Mouse (Mus musculus): ENCODE measurements around the gene 1700011L22Rik.

1700011L22Rik gene

GRCm38 (mm10) chr8:79229266-79229888 is 19.0 kb downstream of the 1700011L22Rik start:
- no peak for DNase-seq

- DNase-seq, result no peak
These were observed 20.5 kb downstream of the 1700011L22Rik start for GRCm38 (mm10) chr8:79227916-79228315.

- no peak for DNase-seq
These were observed 21.2 kb downstream of the 1700011L22Rik start for GRCm38 (mm10) chr8:79227194-79227593.

- DNase-seq, result no peak
These were observed 22.3 kb downstream of the 1700011L22Rik start for GRCm38 (mm10) chr8:79226046-79226445.

GRCm38 (mm10) chr8:79225586-79225985 is 22.8 kb downstream of the 1700011L22Rik start:
- DNase-seq, result no peak

- DNase-seq, result no peak
These were observed 24.0 kb downstream of the 1700011L22Rik start for GRCm38 (mm10) chr8:79224363-79224762.

- no peak for DNase-seq
These were observed 25.6 kb downstream of the 1700011L22Rik start for GRCm38 (mm10) chr8:79222752-79223141.

- no peak for DNase-seq
These were observed 26.1 kb downstream of the 1700011L22Rik start for GRCm38 (mm10) chr8:79222106-79222751.

- DNase-seq, result no peak
These were observed 36.7 kb downstream of the 1700011L22Rik start for GRCm38 (mm10) chr8:79211630-79212029.

- DNase-seq, result peak; percentile 25
These were observed 38.6 kb downstream of the 1700011L22Rik start for GRCm38 (mm10) chr8:79209641-79210358.

GRCm38 (mm10) chr8:79208691-79209640 is 39.4 kb downstream of the 1700011L22Rik start:
- peak; percentile 26 to 63 for DNase-seq

- DNase-seq, result no peak
These were observed 40.2 kb downstream of the 1700011L22Rik start for GRCm38 (mm10) chr8:79208181-79208580.

GRCm38 (mm10) chr8:79206895-79207294 is 41.5 kb downstream of the 1700011L22Rik start:
- DNase-seq, result peak; percentile 6 to 16

GRCm38 (mm10) chr8:79201446-79202147 is 46.8 kb downstream of the 1700011L22Rik start:
- no peak for DNase-seq

GRCm38 (mm10) chr8:79198675-79199074 is 49.7 kb downstream of the 1700011L22Rik start:
- DNase-seq, result no peak

- DNase-seq, result no peak
These were observed 51.9 kb downstream of the 1700011L22Rik start for GRCm38 (mm10) chr8:79196481-79196880.

GRCm38 (mm10) chr8:79190071-79190470 is 58.3 kb downstream of the 1700011L22Rik start:
- no peak for DNase-seq

GRCm38 (mm10) chr8:79185488-79185887 is 62.9 kb downstream of the 1700011L22Rik start:
- no peak for DNase-seq

- no peak for DNase-seq
These were observed 68.7 kb downstream of the 1700011L22Rik start for GRCm38 (mm10) chr8:79179678-79180077.

- no peak for DNase-seq
These were observed 72.4 kb downstream of the 1700011L22Rik start for GRCm38 (mm10) chr8:79175991-79176390.

- DNase-seq, result no peak
These were observed 74.8 kb downstream of the 1700011L22Rik start for GRCm38 (mm10) chr8:79173606-79174005.

GRCm38 (mm10) chr8:79165276-79165675 is 83.1 kb downstream of the 1700011L22Rik start:
- no peak for DNase-seq

All from lung, adult 18-20 months (tissue).